Mouse (Mus musculus) forebrain, postnatal 0 days (tissue): Measurements from ENCODE around the gene Nat8f6. TPM values are rescaled to one million over a fixed set of nuclear protein-coding genes. Genes with fewer than 3 reads are reported as not detected.
A peak's percentile ranks its signal among the peaks of the same experiment; 100 is the strongest.

Experiments
- ATAC-seq: fragments of 200-750 bp; cut with Nextera tagmentation; 2 replicates; pipeline ENCODE4 v1.8.0; 2017; ENCODE audit warnings: mild to moderate bottlenecking, moderate library complexity
- DNase-seq: peaks from one replicate; pipeline ENCODE4 v3.0.0-alpha.2; 2015
- H3K27ac ChIP-seq: fragments of 300-500 bp; sonication (generic); 2 replicates; pipeline ENCODE4 v1.5.1; 2014; ENCODE audit warnings: low read depth, mild to moderate bottlenecking, antibody characterized with exemption, low read length, moderate library complexity, mixed read lengths
- H3K27me3 ChIP-seq: fragments of 300-500 bp; sonication (generic); 2 replicates; pipeline ENCODE4 v1.6.1; 2014; ENCODE audit warnings: mild to moderate bottlenecking, low read length, mixed read lengths; ENCODE audit not compliant: insufficient read depth
- H3K36me3 ChIP-seq: fragments of 300-500 bp; sonication (generic); 2 replicates; pipeline ENCODE4 v1.6.1; 2014; ENCODE audit warnings: mild to moderate bottlenecking, moderate library complexity; ENCODE audit not compliant: insufficient read depth
- H3K4me1 ChIP-seq: fragments of 300-500 bp; sonication (generic); 2 replicates; pipeline ENCODE4 v1.6.1; 2014; ENCODE audit warnings: antibody characterized with exemption; ENCODE audit not compliant: insufficient read depth
- H3K4me2 ChIP-seq: fragments of 300-500 bp; sonication (generic); 2 replicates; pipeline ENCODE4 v1.6.1; 2014; ENCODE audit warnings: low read depth, mild to moderate bottlenecking, moderate library complexity
- H3K4me3 ChIP-seq: fragments of 300-500 bp; sonication (generic); 2 replicates; pipeline ENCODE4 v1.5.1; 2014; ENCODE audit warnings: low read depth, low read length, mixed read lengths
- H3K9ac ChIP-seq: fragments of 300-500 bp; sonication (generic); 2 replicates; pipeline ENCODE4 v1.6.1; 2014; ENCODE audit warnings: mild to moderate bottlenecking
- H3K9me3 ChIP-seq: fragments of 300-500 bp; sonication (generic); 2 replicates; pipeline ENCODE4 v1.6.1; 2016; ENCODE audit warnings: low read length
- CTCF ChIP-seq: sonication (generic); IDR thresholded peaks from 2 replicates; pipeline ENCODE4 v1.5.1; 2016; ENCODE audit warnings: antibody characterized with exemption, control low read depth, low read depth
- WGBS: fragments of 180-500 bp; shearing (Covaris S2); extraction: QIAGEN DNeasy Blood & Tissue Kit; methylation state at CpG from one replicate; pipeline ENCODE4 v1.1.7; 2014; 5-methylcytosine and 5-hydroxymethylcytosine counted together
- polyA plus RNA-seq: library from polyadenylated mRNA; unstranded; fragments of >200 nt; fragmentation: Nextera tagmentation; extraction: Ambion mirVana; gene quantifications from 2 replicates; pipeline ENCODE4 v1.2.1, GENCODE M21; 2015
- total RNA-seq: library from RNA; depleted of rRNA; stranded (reverse); fragments of >200 nt; gene quantifications from 2 replicates; pipeline ENCODE4 v1.2.3, GENCODE M21; 2014

Nat8f6 gene
- total and polyA plus RNA-seq, 2 experiments from 2014 or later: not detected

GRCm38 (mm10) chr6:85863136-85863535 lies 42.4 kb upstream of the Nat8f6 start:
- no peak for ATAC-seq
- H3K4me1 ChIP-seq: no peaks in the 10 kb centered on the region
- no peak for TF ChIP-seq CTCF
- no peak for DNase-seq
- no peaks in the 10 kb centered on the region for H3K27me3 ChIP-seq
- H3K9ac ChIP-seq: no peak overlapping the region
- H3K4me3 ChIP-seq: no peak overlapping the region
- WGBS: 74% methylated on average over 2 of the region's 2 CpGs
- no peaks in the 10 kb centered on the region for H3K9me3 ChIP-seq
- no peak overlapping the region for H3K4me2 ChIP-seq
- no peak overlapping the region for H3K27ac ChIP-seq
- no peaks in the 10 kb centered on the region for H3K36me3 ChIP-seq

- Histone ChIP-seq H3K4me2 (no peak overlapping the region), H3K27ac (no peak overlapping the region), H3K27me3 (no peaks in the 10 kb centered on the region), H3K9me3 (no peaks in the 10 kb centered on the region), H3K4me3 (no peak overlapping the region), H3K4me1 (no peaks in the 10 kb centered on the region), H3K36me3 (no peaks in the 10 kb centered on the region), H3K9ac (no peak overlapping the region)
- DNase-seq: no peak
- no peak for ATAC-seq
- WGBS: 35% methylated on average over 3 of the region's 3 CpGs
- TF ChIP-seq CTCF: no peak
These were observed 41.8 kb upstream of the Nat8f6 start for GRCm38 (mm10) chr6:85862565-85862964.

GRCm38 (mm10) chr6:85861247-85861646 lies 40.5 kb upstream of the Nat8f6 start:
- no peak for ATAC-seq
- 86% methylated on average over 3 of the region's 3 CpGs for WGBS
- H3K4me2 ChIP-seq: no peak overlapping the region
- H3K4me1 ChIP-seq: no peaks in the 10 kb centered on the region
- H3K9me3 ChIP-seq: no peaks in the 10 kb centered on the region
- no peak overlapping the region for H3K27ac ChIP-seq
- DNase-seq: no peak
- H3K27me3 ChIP-seq: no peaks in the 10 kb centered on the region
- H3K36me3 ChIP-seq: no peaks in the 10 kb centered on the region
- no peak overlapping the region for H3K9ac ChIP-seq
- H3K4me3 ChIP-seq: no peak overlapping the region
- TF ChIP-seq CTCF: no peak

GRCm38 (mm10) chr6:85856194-85856678 lies 35.5 kb upstream of the Nat8f6 start:
- H3K27ac ChIP-seq: no peak overlapping the region

GRCm38 (mm10) chr6:85853481-85853880 lies 32.7 kb upstream of the Nat8f6 start:
- Histone ChIP-seq H3K27me3 (no peaks in the 10 kb centered on the region), H3K4me2 (no peak overlapping the region), H3K9me3 (no peaks in the 10 kb centered on the region), H3K27ac (no peak overlapping the region), H3K9ac (no peak overlapping the region), H3K4me3 (no peak overlapping the region), H3K36me3 (no peaks in the 10 kb centered on the region), H3K4me1 (no peaks in the 10 kb centered on the region)
- TF ChIP-seq CTCF: no peak
- 63% methylated on average over 3 of the region's 3 CpGs for WGBS
- no peak for ATAC-seq
- DNase-seq: no peak

More at GRCm38 (mm10) chr6:85856194-85856678, 35.5 kb upstream of the Nat8f6 start:
- no peak overlapping the region for H3K9ac ChIP-seq
- H3K4me1 ChIP-seq: no peaks in the 10 kb centered on the region
- TF ChIP-seq CTCF: no peak
- no peak overlapping the region for H3K4me2 ChIP-seq
- H3K9me3 ChIP-seq: no peaks in the 10 kb centered on the region
- DNase-seq (peak; percentile 48), ATAC-seq (peak; percentile 96)
- no peak overlapping the region for H3K4me3 ChIP-seq
- H3K36me3 ChIP-seq: no peaks in the 10 kb centered on the region
- 82% methylated on average over 1 of the region's 1 CpGs for WGBS
- no peaks in the 10 kb centered on the region for H3K27me3 ChIP-seq

GRCm38 (mm10) chr6:85851062-85851773 lies 30.5 kb upstream of the Nat8f6 start:
- Histone ChIP-seq H3K4me2 (no peak overlapping the region), H3K9ac (no peak overlapping the region), H3K9me3 (no peaks in the 10 kb centered on the region), H3K36me3 (no peaks in the 10 kb centered on the region), H3K4me3 (no peak overlapping the region), H3K4me1 (no peaks in the 10 kb centered on the region), H3K27me3 (no peaks in the 10 kb centered on the region), H3K27ac (no peak overlapping the region)
- no peak for TF ChIP-seq CTCF
- 91% methylated on average over 7 of the region's 7 CpGs for WGBS
- no peak for DNase-seq
- ATAC-seq: no peak

DNA sequence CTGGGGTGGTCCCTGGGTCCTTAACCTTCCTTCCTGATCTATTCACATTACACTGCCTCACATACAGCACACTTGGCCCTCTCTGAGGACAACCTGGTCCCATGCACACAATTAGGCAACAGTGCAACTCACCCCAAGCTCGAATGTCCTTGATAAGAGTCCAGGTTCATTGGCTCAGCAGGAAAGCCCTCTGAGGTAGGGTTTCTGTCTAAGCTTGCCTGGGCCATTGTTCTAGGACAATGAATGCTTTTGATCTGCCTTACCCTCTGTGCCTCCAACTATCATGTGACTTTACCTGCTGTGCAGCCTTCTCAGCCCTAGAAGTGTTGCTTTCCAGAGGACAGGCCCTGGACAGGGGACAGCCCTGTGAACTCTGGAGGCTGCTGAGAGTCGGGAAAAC lies 28.5 kb upstream of the Nat8f6 start:
- Histone ChIP-seq H3K27ac (no peak overlapping the region), H3K4me1 (no peaks in the 10 kb centered on the region), H3K4me3 (no peak overlapping the region), H3K4me2 (no peak overlapping the region), H3K36me3 (no peaks in the 10 kb centered on the region), H3K27me3 (no peaks in the 10 kb centered on the region), H3K9me3 (no peaks in the 10 kb centered on the region), H3K9ac (no peak overlapping the region)
- DNase-seq (no peak), ATAC-seq (no peak)
- TF ChIP-seq CTCF: no peak
- 18% methylated on average over 2 of the region's 2 CpGs for WGBS
